Mouse (Mus musculus) lung, adult 2 months (tissue): ENCODE data around the gene Rbbp8nl.

ENCODE experiments used
- CTCF ChIP-seq: fragments of 200-500 bp; IDR thresholded peaks from 2 replicates; pipeline ENCODE4 v1.5.1; 2011; ENCODE audit warnings: mild to moderate bottlenecking, low read length, control low read depth; ENCODE audit not compliant: insufficient read depth
- POLR2A ChIP-seq: fragments of 200-500 bp; IDR thresholded peaks from 2 replicates; pipeline ENCODE4 v1.6.1; 2011; ENCODE audit warnings: low read depth, mild to moderate bottlenecking, control low read depth, low read length, borderline replicate concordance; ENCODE audit errors: extremely low read depth

GRCm38 (mm10) chr2:180257001-180257521 is 32.6 kb downstream of the Rbbp8nl start, which contains the start of gene Rps21:
- TF ChIP-seq CTCF = no peak
- TF ChIP-seq POLR2A = peak; percentile 94; the same call in 1 of the 2 replicates
